Mouse (Mus musculus): ENCODE measurements around the gene Krit1.

GRCm38 (mm10) chr5:3783947-3784681 is 18.9 kb upstream of the Krit1 start:
- TF ChIP-seq CTCF (IDR thresholded peaks at IDR 0.05) (no peak), EP300 (IDR thresholded peaks at IDR 0.05) (no peak)
